In the genomic region with DNA sequence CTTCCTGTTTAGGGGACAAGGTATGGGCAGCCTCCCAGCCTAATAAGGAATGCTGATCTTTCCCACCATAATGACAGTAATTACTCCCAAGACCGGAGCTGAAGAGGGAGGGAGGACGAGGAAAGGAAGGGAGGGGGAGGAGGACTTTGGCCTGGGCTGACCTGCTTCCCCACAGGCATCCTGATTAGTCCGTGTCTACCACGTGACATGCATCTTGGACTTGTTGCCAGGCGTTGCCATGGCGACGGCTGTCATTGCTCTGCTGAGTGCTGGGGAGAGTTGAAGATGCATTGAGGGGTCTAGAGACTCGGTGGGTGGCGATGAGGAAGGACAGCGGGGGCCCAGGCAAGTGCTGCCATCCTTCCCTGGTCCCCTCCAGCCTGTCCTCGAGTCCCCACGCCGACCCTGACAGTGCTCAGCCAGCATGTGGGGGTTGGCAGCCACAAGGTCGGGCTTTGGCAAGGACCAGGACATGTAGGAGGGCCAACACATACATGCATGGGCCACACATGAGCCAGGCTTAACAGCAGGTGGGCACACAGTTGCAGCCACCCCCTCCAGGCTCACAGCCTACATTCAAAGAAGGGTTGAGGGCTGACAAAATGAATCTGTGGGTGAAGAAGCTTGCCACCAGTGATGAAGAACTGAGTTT, we compare ENCODE assay signal across 8 mouse cellular contexts. TPM values are rescaled to one million over a fixed set of nuclear protein-coding genes. Genes with fewer than 3 reads are reported as not detected.
DNase-seq lines count a peak whose midpoint lies in the region; ATAC-seq and TF ChIP-seq lines count a peak whose summit lies in the region.

No protein-coding gene starts in this region.

- peak; percentile 86 for ATAC-seq in embryonic facial prominence, embryonic 14.5 days (ENCODE audit: low read depth)
- ATAC-seq in hindbrain, postnatal 0 days: peak; percentile 98
- peak; percentile 95 for ATAC-seq in midbrain, embryonic 15.5 days (replicated peaks)

- no peaks in the 10 kb centered on the region for H3K36me3 ChIP-seq in embryonic facial prominence, embryonic 14.5 days (ENCODE audit: control insufficient read depth, insufficient read depth, low read length)
- no peaks in the 10 kb centered on the region for H3K36me3 ChIP-seq in hindbrain, postnatal 0 days (ENCODE audit: insufficient read depth, low read length)
- H3K36me3 ChIP-seq in midbrain, embryonic 15.5 days (replicated peaks): no peaks in the 10 kb centered on the region

- no peak overlapping the region for H3K4me3 ChIP-seq in embryonic facial prominence, embryonic 14.5 days (ENCODE audit: low read depth, low read length)
- 0 out of 2 replicates have a peak overlapping the region, but pooled peaks have one; percentile 8 for H3K4me3 ChIP-seq in hindbrain, postnatal 0 days (ENCODE audit: low read length)
- peak overlapping the region; percentile 19 for H3K4me3 ChIP-seq in midbrain, embryonic 15.5 days

- peak overlapping the region; percentile 12; the same call in 1 of the 2 replicates for H3K4me2 ChIP-seq in embryonic facial prominence, embryonic 14.5 days (ENCODE audit: low read depth, low read length)
- H3K4me2 ChIP-seq in hindbrain, postnatal 0 days (ENCODE audit: low read depth, low read length): peak overlapping the region; percentile 43
- H3K4me2 ChIP-seq in midbrain, embryonic 15.5 days: peak overlapping the region; percentile 45

- no peaks in the 10 kb centered on the region for H3K9me3 ChIP-seq in embryonic facial prominence, embryonic 14.5 days (ENCODE audit: control insufficient read depth, low read length)
- no peaks in the 10 kb centered on the region for H3K9me3 ChIP-seq in hindbrain, postnatal 0 days (ENCODE audit: low read length)
- H3K9me3 ChIP-seq in midbrain, embryonic 15.5 days: no peaks in the 10 kb centered on the region

- no peak overlapping the region for H3K9ac ChIP-seq in embryonic facial prominence, embryonic 14.5 days (ENCODE audit: low read depth, low read length)
- no peak overlapping the region for H3K9ac ChIP-seq in hindbrain, postnatal 0 days (replicated peaks; ENCODE audit: low read length)
- H3K9ac ChIP-seq in midbrain, embryonic 15.5 days: peak overlapping the region; percentile 9; the same call in 1 of the 2 replicates

- H3K27ac ChIP-seq in embryonic facial prominence, embryonic 14.5 days (replicated peaks; ENCODE audit: low read depth, low read length): no peak overlapping the region
- 0 out of 2 replicates have a peak overlapping the region, but pooled peaks have one; percentile 26 for H3K27ac ChIP-seq in hindbrain, postnatal 0 days
- peak overlapping the region; percentile 74 for H3K27ac ChIP-seq in midbrain, embryonic 15.5 days

- H3K4me1 ChIP-seq in embryonic facial prominence, embryonic 14.5 days (ENCODE audit: control insufficient read depth, insufficient read depth, low read length): no peaks in the 10 kb centered on the region
- peaks cover 10% of the 10 kb centered on the region for H3K4me1 ChIP-seq in hindbrain, postnatal 0 days (ENCODE audit: insufficient read depth, low read length)
- H3K4me1 ChIP-seq in midbrain, embryonic 15.5 days: peaks cover 12% of the 10 kb centered on the region

- WGBS in embryonic facial prominence, embryonic 14.5 days: 4% methylated on average over 13 of the region's 14 CpGs
- 2% methylated on average over 14 of the region's 14 CpGs for WGBS in hindbrain, postnatal 0 days
- 2% methylated on average over 14 of the region's 14 CpGs for WGBS in midbrain, embryonic 15.5 days

- H3K27me3 ChIP-seq in embryonic facial prominence, embryonic 14.5 days (replicated peaks; ENCODE audit: control insufficient read depth, insufficient read depth, low read length): no peaks in the 10 kb centered on the region
- H3K27me3 ChIP-seq in hindbrain, postnatal 0 days (ENCODE audit: insufficient read depth, low read length): no peaks in the 10 kb centered on the region
- H3K27me3 ChIP-seq in midbrain, embryonic 15.5 days (replicated peaks): no peaks in the 10 kb centered on the region

- peak; percentile 30 for DNase-seq in 3134 (ENCODE audit: extremely low read depth, insufficient read length, low spot score)
- peak; percentile 87 for DNase-seq in ZHBTc4 (ENCODE audit: low read depth, low spot score)
- peak; percentile 82 for DNase-seq in embryonic facial prominence, embryonic 14.5 days (ENCODE audit: low spot score)
- DNase-seq in hindbrain, postnatal 0 days (ENCODE audit: low spot score): peak; percentile 94
- DNase-seq in left cerebral cortex, adult 18-20 months (ENCODE audit: low spot score in 2 of 2): peak; percentile 74 to 87
- no peak for DNase-seq in urinary bladder, adult 18-20 months (ENCODE audit: low spot score in 2 of 2)
- no peak for DNase-seq in urinary bladder, postnatal 36 days (ENCODE audit: low spot score in 2 of 2)

- TF ChIP-seq CTCF in hindbrain, postnatal 0 days (IDR thresholded peaks at IDR 0.05; ENCODE audit: low read depth): no peak

RNA-seq across cellular contexts. Expression of a gene that starts 15.2 kb away (rescaled TPM):
- 32.5 and 37.1 TPM in 2 replicates for polyA plus RNA-seq in embryonic facial prominence, embryonic 14.5 days (2014; fragmentation: Nextera tagmentation; extraction: Ambion mirVana)
- 30.3 and 31.3 TPM in 2 replicates for total RNA-seq in hindbrain, postnatal 0 days (2014; rRNA removed)
- polyA plus RNA-seq in hindbrain, postnatal 0 days (2015; fragmentation: Nextera tagmentation; extraction: Ambion mirVana): 18.9 and 19.0 TPM in 2 replicates
- 10 to 100 TPM; 59.7 to 69.5 TPM for total RNA-seq in left cerebral cortex, adult 18-20 months (2021)
- 27.8 and 29.1 TPM in 2 replicates for polyA plus RNA-seq in midbrain, embryonic 15.5 days (2015; fragmentation: Nextera tagmentation; extraction: Ambion mirVana)

RNA-seq across cellular contexts. Expression of a gene that starts 22.7 kb away (rescaled TPM):
- 19.6 and 20.5 TPM in 2 replicates for polyA plus RNA-seq in embryonic facial prominence, embryonic 14.5 days (2014; fragmentation: Nextera tagmentation; extraction: Ambion mirVana)
- 47.0 and 49.2 TPM in 2 replicates for total RNA-seq in hindbrain, postnatal 0 days (2014; rRNA removed)
- polyA plus RNA-seq in hindbrain, postnatal 0 days (2015; fragmentation: Nextera tagmentation; extraction: Ambion mirVana): 15.1 and 15.7 TPM in 2 replicates
- total RNA-seq in left cerebral cortex, adult 18-20 months (2021): 10 to 100 TPM; 29.9 to 31.9 TPM
- 20.1 and 20.5 TPM in 2 replicates for polyA plus RNA-seq in midbrain, embryonic 15.5 days (2015; fragmentation: Nextera tagmentation; extraction: Ambion mirVana)

RNA-seq across cellular contexts. Expression of a gene that starts 42.6 kb away (rescaled TPM):
- polyA plus RNA-seq in embryonic facial prominence, embryonic 14.5 days (2014; fragmentation: Nextera tagmentation; extraction: Ambion mirVana): 6.9 and 8.1 TPM in 2 replicates
- 3.1 and 3.4 TPM in 2 replicates for total RNA-seq in hindbrain, postnatal 0 days (2014; rRNA removed)
- polyA plus RNA-seq in hindbrain, postnatal 0 days (2015; fragmentation: Nextera tagmentation; extraction: Ambion mirVana): 1.2 and 1.3 TPM in 2 replicates
- total RNA-seq in left cerebral cortex, adult 18-20 months (2021): 1 to 10 TPM; 5.2 to 7.6 TPM
- 1.2 and 1.5 TPM in 2 replicates for polyA plus RNA-seq in midbrain, embryonic 15.5 days (2015; fragmentation: Nextera tagmentation; extraction: Ambion mirVana)

RNA-seq across cellular contexts. Expression of a gene that starts 50.2 kb away (rescaled TPM):
- 98.8 and 99.5 TPM in 2 replicates for polyA plus RNA-seq in embryonic facial prominence, embryonic 14.5 days (2014; fragmentation: Nextera tagmentation; extraction: Ambion mirVana)
- 58.1 and 59.0 TPM in 2 replicates for total RNA-seq in hindbrain, postnatal 0 days (2014; rRNA removed)
- 86.6 and 86.9 TPM in 2 replicates for polyA plus RNA-seq in hindbrain, postnatal 0 days (2015; fragmentation: Nextera tagmentation; extraction: Ambion mirVana)
- 10 to 100 TPM; 38.8 to 40.9 TPM for total RNA-seq in left cerebral cortex, adult 18-20 months (2021)
- polyA plus RNA-seq in midbrain, embryonic 15.5 days (2015; fragmentation: Nextera tagmentation; extraction: Ambion mirVana): 74.9 and 76.4 TPM in 2 replicates

RNA-seq across cellular contexts. Expression of a gene that starts 58.7 kb away (rescaled TPM):
- polyA plus RNA-seq in embryonic facial prominence, embryonic 14.5 days (2014; fragmentation: Nextera tagmentation; extraction: Ambion mirVana): 76.9 and 88.4 TPM in 2 replicates
- total RNA-seq in hindbrain, postnatal 0 days (2014; rRNA removed): 12.4 and 13.9 TPM in 2 replicates
- polyA plus RNA-seq in hindbrain, postnatal 0 days (2015; fragmentation: Nextera tagmentation; extraction: Ambion mirVana): 16.0 and 17.0 TPM in 2 replicates
- 10 to 100 TPM; 11.9 to 15.1 TPM for total RNA-seq in left cerebral cortex, adult 18-20 months (2021)
- polyA plus RNA-seq in midbrain, embryonic 15.5 days (2015; fragmentation: Nextera tagmentation; extraction: Ambion mirVana): 12.0 and 13.3 TPM in 2 replicates

Comparison
In these comparisons a context has a peak if more than half of its experiments do, and no peak if none do; other contexts are left out.
1. DNase-seq: peak in 3134 (single experiment), ZHBTc4 (single experiment), embryonic facial prominence, embryonic 14.5 days (single experiment), hindbrain, postnatal 0 days (single experiment) and left cerebral cortex, adult 18-20 months (2 of 2); none in urinary bladder, adult 18-20 months (0 of 2) and urinary bladder, postnatal 36 days (0 of 2).
2. Peak in every context shown above with its lines, with median percentiles within 50 percentile points of each other: ATAC-seq and H3K4me2 ChIP-seq.